Mouse (Mus musculus): Measurements from ENCODE around the gene Col27a1.
"Not testable (repeated sequence)": the region's sequence is repeated elsewhere in the genome, so short reads cannot be mapped to it uniquely, and the experiment has no call there.

DNA sequence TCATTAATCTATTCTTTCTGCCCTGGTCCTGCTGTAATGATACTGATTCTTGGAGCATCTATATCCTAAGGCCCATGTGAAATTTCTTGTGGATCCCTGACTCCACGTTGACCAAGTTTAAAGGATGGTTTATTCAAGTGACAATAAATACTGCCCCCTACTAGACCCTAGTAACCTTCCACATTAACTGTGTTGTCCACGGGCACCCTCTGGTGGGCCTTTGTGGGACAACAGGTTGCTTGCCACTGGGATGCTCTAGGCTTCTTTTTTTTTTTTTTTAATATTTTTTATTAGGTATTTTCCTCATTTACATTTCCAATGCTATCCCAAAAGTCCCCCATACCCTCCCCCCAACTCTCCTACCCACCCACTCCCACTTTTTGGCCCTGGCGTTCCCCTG is 105.8 kb downstream of the Col27a1 start:
- peak; percentile 81 for TF ChIP-seq CTCF (IDR thresholded peaks at IDR 0.05; ENCODE audit: low read depth)
- not testable (repeated sequence) for TF ChIP-seq EP300 (IDR thresholded peaks at IDR 0.05; ENCODE audit: low read depth)

All from heart, postnatal 0 days (tissue).